Mouse (Mus musculus): ENCODE measurements around the gene Sla2. TPM values are rescaled to one million over a fixed set of nuclear protein-coding genes. Genes with fewer than 3 reads are reported as not detected.

Sla2 gene
- 0.55 TPM for polyA plus RNA-seq (2015; fragmentation: Illumina TruSeq; extraction: RNeasy Lipid Tissue Mini Kit (QIAGEN cat#74804); ENCODE audit: low read depth, low replicate concordance)

DNA sequence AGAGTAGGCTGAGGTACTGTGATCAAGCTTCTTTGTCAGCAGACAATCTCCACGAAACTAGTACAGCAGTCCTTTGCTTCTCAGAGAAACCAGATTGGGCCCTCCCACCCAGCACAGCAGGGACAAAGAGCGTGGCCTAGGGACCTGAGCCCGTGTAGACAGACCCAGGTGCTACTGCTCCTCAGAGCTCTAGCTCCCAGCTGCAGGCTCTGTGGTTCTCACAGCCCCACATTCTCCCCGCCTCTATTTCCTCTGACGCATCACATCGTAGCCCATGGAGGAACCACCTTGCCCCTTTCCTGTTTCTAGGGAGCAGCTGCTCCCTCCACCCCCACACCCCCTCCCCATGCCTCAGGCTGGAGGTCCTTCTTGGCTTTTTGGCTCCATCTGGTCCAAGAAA is at the start of gene Sla2:
Gene Sla2 (minus strand): TSS at position 176 of the 400 bp plus-strand sequence.

DNA sequence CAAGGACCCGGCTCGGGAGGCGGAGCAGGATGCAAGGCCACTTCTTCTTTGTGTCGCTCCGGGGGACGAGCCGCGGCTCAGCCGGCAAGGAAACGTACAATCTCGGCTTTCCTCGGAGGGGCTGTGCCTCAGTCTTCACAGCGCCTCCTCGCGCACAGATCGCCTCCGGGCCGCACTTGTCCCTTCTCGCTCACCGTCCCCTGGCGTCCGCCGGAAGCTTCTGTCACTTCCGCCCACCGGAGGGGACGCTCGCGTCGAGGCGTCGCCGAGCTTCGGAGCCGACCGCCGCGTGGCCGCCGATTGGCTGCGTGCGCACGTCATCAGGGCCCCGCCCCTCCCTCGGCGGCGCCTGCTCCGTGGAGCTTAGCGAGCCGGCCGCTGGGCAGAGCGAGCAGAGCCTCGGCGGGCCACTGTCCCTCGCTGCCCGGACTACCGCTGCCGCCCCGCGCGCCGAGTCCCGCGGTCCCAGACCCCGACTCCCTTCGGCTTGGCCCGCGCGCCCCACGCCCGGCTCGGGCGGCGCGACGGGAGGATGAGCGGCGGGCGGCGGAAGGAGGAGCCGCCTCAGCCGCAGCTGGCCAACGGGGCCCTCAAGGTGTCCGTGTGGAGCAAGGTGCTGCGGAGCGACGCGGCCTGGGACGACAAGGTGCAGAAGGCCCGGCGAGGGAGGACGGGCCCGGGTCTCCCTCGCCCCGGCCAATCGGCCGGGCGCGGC is 24.1 kb downstream of the Sla2 start, which contains the start of gene Rab5if:
Gene Rab5if (plus strand): TSS at position 357 of the 715 bp plus-strand sequence.

GRCm38 (mm10) chr2:156857835-156858234 is 29.2 kb downstream of the Sla2 start, which contains the start of gene 4930518I15Rik:
Gene 4930518I15Rik, minus strand, starts transcription at chr2:156857946.

DNA sequence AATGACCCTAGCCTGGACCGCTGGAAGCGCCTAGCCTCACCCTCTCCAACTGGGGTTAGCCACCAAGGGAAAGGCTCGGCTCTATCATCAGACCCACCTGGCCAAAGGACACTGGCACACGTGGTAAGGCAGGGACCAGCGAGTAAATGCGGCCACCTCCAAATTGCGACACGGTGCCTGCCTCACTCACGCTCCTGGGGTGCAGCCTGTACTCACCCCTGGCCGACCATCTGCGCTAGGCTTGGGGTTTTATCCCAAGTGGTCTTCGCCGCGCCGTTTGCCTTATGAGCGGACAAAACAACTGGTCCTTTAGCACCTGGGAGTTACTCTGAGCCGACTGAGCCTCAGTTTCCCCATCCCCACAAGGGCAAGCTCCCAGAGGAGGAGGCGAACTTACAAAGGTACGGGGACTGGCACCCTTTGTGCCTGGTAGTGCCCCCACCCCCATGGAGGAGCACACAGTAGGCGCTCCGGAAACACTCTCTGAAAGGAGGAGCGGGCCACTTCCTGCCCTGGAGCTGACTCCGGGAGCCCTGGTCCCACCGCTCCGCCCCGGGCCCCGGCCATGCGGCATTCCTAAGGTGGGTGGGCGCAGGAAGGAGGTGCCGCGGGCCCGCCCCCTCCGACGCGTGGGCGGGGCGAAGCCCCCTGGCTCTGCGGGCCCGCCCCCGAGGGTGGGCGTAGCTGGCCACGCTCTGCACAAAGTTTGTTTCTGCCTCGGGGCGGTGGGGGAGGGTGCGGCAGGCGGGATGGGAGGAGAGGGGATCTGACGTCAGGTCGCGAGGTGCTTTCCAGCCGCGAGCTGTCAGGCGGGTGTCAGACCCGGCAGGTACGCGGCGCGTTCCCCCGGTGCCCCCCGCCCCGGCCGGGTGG is 47.4 kb downstream of the Sla2 start, which contains the start of gene Tgif2:
Gene Tgif2 (plus strand): TSS at position 689 of the 873 bp plus-strand sequence.

Other genes with a start within 250 kb of the Sla2 start
- 36.4 TPM for gene Myl9, start 111.8 kb downstream of the Sla2 start, polyA plus RNA-seq (2015; fragmentation: Illumina TruSeq; extraction: RNeasy Lipid Tissue Mini Kit (QIAGEN cat#74804); ENCODE audit: low read depth, low replicate concordance)
- gene Tgif2, start 47.2 kb downstream of the Sla2 start, polyA plus RNA-seq (2015; fragmentation: Illumina TruSeq; extraction: RNeasy Lipid Tissue Mini Kit (QIAGEN cat#74804); ENCODE audit: low read depth, low replicate concordance): 1.1 TPM
- gene 4930518I15Rik, start 29.2 kb downstream of the Sla2 start, polyA plus RNA-seq (2015; fragmentation: Illumina TruSeq; extraction: RNeasy Lipid Tissue Mini Kit (QIAGEN cat#74804); ENCODE audit: low read depth, low replicate concordance): 1.6 TPM
- 93.8 TPM for gene Rab5if, start 24.1 kb downstream of the Sla2 start, polyA plus RNA-seq (2015; fragmentation: Illumina TruSeq; extraction: RNeasy Lipid Tissue Mini Kit (QIAGEN cat#74804); ENCODE audit: low read depth, low replicate concordance)
- 503 TPM for gene Ndrg3, start 104.9 kb upstream of the Sla2 start, polyA plus RNA-seq (2015; fragmentation: Illumina TruSeq; extraction: RNeasy Lipid Tissue Mini Kit (QIAGEN cat#74804); ENCODE audit: low read depth, low replicate concordance)
- gene Dsn1, start 120.0 kb upstream of the Sla2 start, polyA plus RNA-seq (2015; fragmentation: Illumina TruSeq; extraction: RNeasy Lipid Tissue Mini Kit (QIAGEN cat#74804); ENCODE audit: low read depth, low replicate concordance): 5.0 TPM
- gene Soga1, start 192.1 kb upstream of the Sla2 start, polyA plus RNA-seq (2015; fragmentation: Illumina TruSeq; extraction: RNeasy Lipid Tissue Mini Kit (QIAGEN cat#74804); ENCODE audit: low read depth, low replicate concordance): 8.2 TPM
- not detected for gene Tldc2, start 199.9 kb upstream of the Sla2 start, polyA plus RNA-seq (2015; fragmentation: Illumina TruSeq; extraction: RNeasy Lipid Tissue Mini Kit (QIAGEN cat#74804); ENCODE audit: low read depth, low replicate concordance)
- gene Samhd1, start 248.1 kb upstream of the Sla2 start, polyA plus RNA-seq (2015; fragmentation: Illumina TruSeq; extraction: RNeasy Lipid Tissue Mini Kit (QIAGEN cat#74804); ENCODE audit: low read depth, low replicate concordance): 14.9 TPM